Mouse (Mus musculus): ENCODE results near the gene Bace2. TPM values are rescaled to one million over a fixed set of nuclear protein-coding genes. Genes with fewer than 3 reads are reported as not detected.
A peak's percentile ranks its signal among the peaks of the same experiment; 100 is the strongest.

Gene Bace2
- polyA plus RNA-seq, 2 experiments: 2.1 to 11.8 TPM

DNA sequence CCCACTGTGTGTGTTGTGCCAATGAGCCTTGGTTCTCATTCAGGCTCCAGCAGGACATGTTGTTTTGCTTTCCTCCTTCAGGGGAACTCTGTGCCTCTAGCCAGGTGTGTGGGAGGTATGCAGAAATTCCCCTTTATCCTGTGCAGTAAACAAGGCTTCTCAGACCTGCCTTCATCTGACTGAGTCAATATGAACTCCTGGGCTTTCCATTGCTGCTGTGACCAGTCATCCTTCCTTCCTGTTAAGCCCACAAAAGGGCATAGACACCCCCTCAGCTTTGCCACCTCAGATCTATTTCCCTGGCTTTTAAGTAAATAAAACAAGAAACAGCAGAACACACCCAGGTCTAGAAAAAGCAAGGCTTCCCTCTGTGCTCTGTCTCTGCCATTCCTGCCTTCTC is 45.2 kb downstream of the Bace2 start:
- no peaks in the 10 kb centered on the region for H3K9me3 ChIP-seq (ENCODE audit: control insufficient read depth, low read length)
- no peaks in the 10 kb centered on the region for H3K4me1 ChIP-seq (ENCODE audit: control insufficient read depth, insufficient read depth, low read length)
- H3K27me3 ChIP-seq (ENCODE audit: control insufficient read depth, insufficient read depth, low read length): no peaks in the 10 kb centered on the region
- no peak for ATAC-seq (ENCODE audit: low FRiP score, low read depth)
- no peak overlapping the region for H3K9ac ChIP-seq (ENCODE audit: low read depth, low read length, severe bottlenecking)
- H3K36me3 ChIP-seq (ENCODE audit: control insufficient read depth, insufficient read depth, low read length): no peaks in the 10 kb centered on the region
- no peak overlapping the region for H3K4me2 ChIP-seq (replicated peaks; ENCODE audit: low read depth, low read length, severe bottlenecking)
- H3K4me3 ChIP-seq (replicated peaks; ENCODE audit: low read length): no peak overlapping the region
- H3K27ac ChIP-seq (replicated peaks; ENCODE audit: low read depth, low read length): no peak overlapping the region
- no peak for DNase-seq (ENCODE audit: low spot score)
- no peak for TF ChIP-seq POLR2A (IDR thresholded peaks at IDR 0.05; ENCODE audit: borderline replicate concordance, extremely low read depth, insufficient read depth, insufficient read length)

DNA sequence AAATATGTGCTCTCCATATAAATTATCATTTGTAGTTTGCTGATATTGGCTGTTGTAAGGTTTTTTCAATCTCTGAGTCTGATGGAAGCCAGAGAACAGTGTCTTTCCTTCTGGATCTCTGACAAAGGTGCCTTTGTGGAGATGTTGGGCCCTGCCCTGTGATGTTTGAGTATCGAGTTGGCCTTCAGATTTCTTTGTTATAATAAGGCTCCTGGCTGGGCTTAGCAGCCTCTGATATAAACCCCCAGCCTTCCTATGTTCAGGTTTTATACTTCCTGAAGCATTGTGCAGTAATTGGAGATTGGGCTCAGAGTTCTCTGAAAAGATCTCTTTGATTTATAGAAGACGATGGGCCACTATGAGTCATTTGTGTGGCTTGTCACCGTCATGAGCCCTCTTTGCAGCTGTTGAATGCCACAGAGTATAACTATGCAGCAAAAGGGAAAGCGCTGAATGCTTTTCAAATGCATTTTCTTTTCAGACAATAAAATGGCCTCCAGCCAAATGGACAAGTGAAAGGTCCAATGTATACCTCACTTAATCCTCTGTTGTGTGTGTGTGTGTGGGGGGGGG is 45.8 kb downstream of the Bace2 start:
- H3K27me3 ChIP-seq (ENCODE audit: control insufficient read depth, insufficient read depth, low read length): no peaks in the 10 kb centered on the region
- H3K9ac ChIP-seq (ENCODE audit: low read depth, low read length, severe bottlenecking): no peak overlapping the region
- no peaks in the 10 kb centered on the region for H3K4me1 ChIP-seq (ENCODE audit: control insufficient read depth, insufficient read depth, low read length)
- no peak overlapping the region for H3K4me2 ChIP-seq (replicated peaks; ENCODE audit: low read depth, low read length, severe bottlenecking)
- no peaks in the 10 kb centered on the region for H3K9me3 ChIP-seq (ENCODE audit: control insufficient read depth, low read length)
- no peak overlapping the region for H3K27ac ChIP-seq (replicated peaks; ENCODE audit: low read depth, low read length)
- DNase-seq (ENCODE audit: low spot score): no peak
- no peak for ATAC-seq (ENCODE audit: low FRiP score, low read depth)
- H3K4me3 ChIP-seq (replicated peaks; ENCODE audit: low read length): no peak overlapping the region
- H3K36me3 ChIP-seq (ENCODE audit: control insufficient read depth, insufficient read depth, low read length): no peaks in the 10 kb centered on the region
- no peak for TF ChIP-seq POLR2A (IDR thresholded peaks at IDR 0.05; ENCODE audit: borderline replicate concordance, extremely low read depth, insufficient read depth, insufficient read length)
- WGBS: 66% methylated on average over 4 of the region's 4 CpGs

GRCm38 (mm10) chr16:97405476-97406012 is 49.0 kb downstream of the Bace2 start:
- no peaks in the 10 kb centered on the region for H3K4me1 ChIP-seq (ENCODE audit: control insufficient read depth, insufficient read depth, low read length)
- H3K27me3 ChIP-seq (ENCODE audit: control insufficient read depth, insufficient read depth, low read length): no peaks in the 10 kb centered on the region
- no peak overlapping the region for H3K9ac ChIP-seq (ENCODE audit: low read depth, low read length, severe bottlenecking)
- no peak for TF ChIP-seq POLR2A (IDR thresholded peaks at IDR 0.05; ENCODE audit: borderline replicate concordance, extremely low read depth, insufficient read depth, insufficient read length)
- no peak overlapping the region for H3K27ac ChIP-seq (replicated peaks; ENCODE audit: low read depth, low read length)
- ATAC-seq (ENCODE audit: low FRiP score, low read depth) (no peak), DNase-seq (ENCODE audit: low spot score) (no peak)
- no peaks in the 10 kb centered on the region for H3K9me3 ChIP-seq (ENCODE audit: control insufficient read depth, low read length)
- WGBS: 82% methylated on average over 5 of the region's 5 CpGs
- H3K36me3 ChIP-seq (ENCODE audit: control insufficient read depth, insufficient read depth, low read length): no peaks in the 10 kb centered on the region
- H3K4me2 ChIP-seq (replicated peaks; ENCODE audit: low read depth, low read length, severe bottlenecking): no peak overlapping the region
- no peak overlapping the region for H3K4me3 ChIP-seq (replicated peaks; ENCODE audit: low read length)

GRCm38 (mm10) chr16:97417896-97418542 is 61.5 kb downstream of the Bace2 start:
- Histone ChIP-seq H3K9me3 (ENCODE audit: control insufficient read depth, low read length) (no peaks in the 10 kb centered on the region), H3K9ac (ENCODE audit: low read depth, low read length, severe bottlenecking) (no peak overlapping the region), H3K27ac (replicated peaks; ENCODE audit: low read depth, low read length) (no peak overlapping the region), H3K4me3 (replicated peaks; ENCODE audit: low read length) (no peak overlapping the region), H3K36me3 (ENCODE audit: control insufficient read depth, insufficient read depth, low read length) (no peaks in the 10 kb centered on the region), H3K4me2 (replicated peaks; ENCODE audit: low read depth, low read length, severe bottlenecking) (no peak overlapping the region), H3K4me1 (ENCODE audit: control insufficient read depth, insufficient read depth, low read length) (no peaks in the 10 kb centered on the region), H3K27me3 (ENCODE audit: control insufficient read depth, insufficient read depth, low read length) (no peaks in the 10 kb centered on the region)
- 15% methylated on average over 4 of the region's 4 CpGs for WGBS
- ATAC-seq (ENCODE audit: low FRiP score, low read depth): peak; percentile 67; the same call in 1 of the 2 replicates
- DNase-seq (ENCODE audit: low spot score): peak; percentile 39
- no peak for TF ChIP-seq POLR2A (IDR thresholded peaks at IDR 0.05; ENCODE audit: borderline replicate concordance, extremely low read depth, insufficient read depth, insufficient read length)

DNA sequence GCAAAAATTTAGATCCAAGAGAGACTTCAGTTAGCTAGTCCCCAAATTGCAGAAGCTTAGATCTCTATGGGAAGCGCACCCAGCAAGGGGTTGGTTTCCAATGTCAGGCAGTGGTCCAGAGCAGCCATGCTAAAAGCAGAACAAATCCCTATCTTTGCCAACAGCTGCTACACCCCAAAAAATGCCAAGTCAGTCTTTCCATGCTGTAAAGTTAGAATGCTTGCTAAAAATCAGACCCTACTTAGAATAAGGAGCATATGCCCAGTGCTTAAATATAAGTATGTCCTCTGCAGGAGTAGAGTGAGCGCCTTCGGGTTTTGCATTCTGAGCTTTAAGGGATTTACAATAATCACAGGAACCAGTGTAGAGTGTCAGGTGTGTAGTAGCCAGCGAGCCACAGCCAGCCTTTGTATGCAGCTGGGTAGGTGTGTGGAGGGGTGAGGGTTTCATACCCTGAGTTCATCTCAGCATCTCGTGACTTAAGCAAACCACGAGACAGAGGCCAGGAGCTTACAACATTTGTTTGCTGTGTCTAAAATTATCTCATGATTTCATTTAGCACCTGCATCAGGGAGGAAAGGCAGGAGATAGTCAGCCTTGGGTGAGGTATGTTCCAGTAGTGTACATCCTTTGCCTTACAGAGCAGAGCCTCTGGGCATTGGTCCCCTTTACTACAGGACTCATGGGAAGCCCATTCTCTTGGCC is 62.4 kb downstream of the Bace2 start:
- WGBS: 82% methylated on average over 6 of the region's 6 CpGs
- no peak overlapping the region for H3K9ac ChIP-seq (ENCODE audit: low read depth, low read length, severe bottlenecking)
- H3K4me2 ChIP-seq (replicated peaks; ENCODE audit: low read depth, low read length, severe bottlenecking): no peak overlapping the region
- TF ChIP-seq POLR2A (IDR thresholded peaks at IDR 0.05; ENCODE audit: borderline replicate concordance, extremely low read depth, insufficient read depth, insufficient read length): no peak
- H3K27me3 ChIP-seq (ENCODE audit: control insufficient read depth, insufficient read depth, low read length): no peaks in the 10 kb centered on the region
- H3K36me3 ChIP-seq (ENCODE audit: control insufficient read depth, insufficient read depth, low read length): no peaks in the 10 kb centered on the region
- DNase-seq (ENCODE audit: low spot score): no peak
- no peak overlapping the region for H3K27ac ChIP-seq (replicated peaks; ENCODE audit: low read depth, low read length)
- no peaks in the 10 kb centered on the region for H3K9me3 ChIP-seq (ENCODE audit: control insufficient read depth, low read length)
- H3K4me3 ChIP-seq (replicated peaks; ENCODE audit: low read length): no peak overlapping the region
- no peak for ATAC-seq (ENCODE audit: low FRiP score, low read depth)
- no peaks in the 10 kb centered on the region for H3K4me1 ChIP-seq (ENCODE audit: control insufficient read depth, insufficient read depth, low read length)
